Mouse (Mus musculus) stomach, postnatal 0 days (tissue): ENCODE measurements around the gene Bcas3.

Source experiments
- CTCF ChIP-seq: IDR thresholded peaks from 2 replicates; pipeline ENCODE4 v1.5.1; 2016; ENCODE audit warnings: antibody characterized with exemption, low read depth, mild to moderate bottlenecking, moderate library complexity
- EP300 ChIP-seq: optimal IDR thresholded peaks from 2 replicates; pipeline ENCODE3; 2016; ENCODE audit warnings: antibody characterized with exemption

DNA sequence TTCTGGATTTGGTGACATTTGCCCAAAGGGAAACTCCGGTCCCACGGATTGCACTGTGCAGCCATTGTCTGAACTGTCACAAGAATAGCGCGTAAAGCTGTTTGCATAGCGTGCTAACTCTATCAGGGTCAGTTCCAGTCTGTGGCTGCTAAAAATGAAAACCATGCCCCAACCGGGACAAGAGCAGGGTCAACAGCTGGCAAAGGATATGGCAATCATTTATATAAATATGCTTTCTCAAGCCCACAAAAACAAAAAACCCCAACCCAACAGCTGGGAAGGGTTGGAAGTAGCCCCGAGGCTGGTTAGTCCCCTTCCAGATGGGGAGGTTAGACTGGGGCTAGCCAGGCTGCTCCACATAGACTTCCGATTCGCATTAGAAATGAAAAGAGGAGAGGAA, 314.8 kb downstream of the Bcas3 start:
- no peak for TF ChIP-seq CTCF
- TF ChIP-seq EP300 = no peak
